Mouse (Mus musculus): Measurements from ENCODE around the gene Atpaf2. TPM values are rescaled to one million over a fixed set of nuclear protein-coding genes. Genes with fewer than 3 reads are reported as not detected.
"Not testable (repeated sequence)": the region's sequence is repeated elsewhere in the genome, so short reads cannot be mapped to it uniquely, and the experiment has no call there.

The Atpaf2 gene
- 39.9 and 40.5 TPM in 2 replicates for polyA plus RNA-seq (2014; fragmentation: Nextera tagmentation; extraction: Ambion mirVana)

DNA sequence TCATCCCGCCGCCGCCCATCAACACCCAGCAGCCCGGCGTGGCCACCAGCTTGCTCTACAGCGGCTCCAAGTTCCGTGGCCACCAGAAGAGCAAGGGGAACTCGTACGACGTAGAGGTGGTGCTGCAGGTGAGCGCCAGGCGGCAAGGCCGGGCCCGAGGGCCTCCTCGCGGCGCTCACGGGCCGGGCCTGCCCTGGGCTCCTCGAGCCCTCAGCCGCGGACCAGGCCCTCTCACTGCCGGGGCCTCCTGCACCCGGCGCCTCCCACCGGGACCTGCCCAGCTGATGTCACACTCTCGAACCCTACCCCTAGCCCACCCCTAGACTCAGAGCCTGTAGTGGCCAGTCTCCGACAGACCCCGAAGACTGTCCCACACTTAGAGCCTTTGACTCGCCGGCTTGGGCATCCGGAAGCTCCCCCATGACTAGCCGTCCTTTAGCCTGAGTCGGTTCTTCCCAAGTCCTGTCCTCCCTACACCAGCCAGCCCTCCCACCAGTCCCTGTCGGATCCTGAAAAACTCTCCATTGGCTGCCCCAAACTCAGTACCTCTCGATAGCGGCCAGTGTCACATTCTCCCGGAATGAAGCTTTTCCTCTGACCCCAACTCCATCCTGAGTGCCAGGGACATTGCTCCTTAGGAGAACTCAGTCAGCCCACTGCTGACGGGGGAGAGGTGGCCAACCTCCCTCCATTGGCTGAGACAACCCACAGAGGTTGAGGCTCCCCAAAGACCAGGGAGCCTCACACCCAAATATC lies at the start of gene Atpaf2:
Atpaf2 (minus strand) TSS at position 741 of the 756 bp plus-strand sequence.
- H3K9me3 ChIP-seq (ENCODE audit: control insufficient read depth, low read length), result no peaks in the 10 kb centered on the region
- 1% methylated on average over 37 of the region's 39 CpGs for WGBS
- peak within 1 kb of the TSS; percentile 50 for H3K27ac ChIP-seq (ENCODE audit: low read depth, low read length)
- H3K9ac ChIP-seq (ENCODE audit: low read length), result peak within 1 kb of the TSS; percentile 80
- H3K27me3 ChIP-seq (ENCODE audit: control insufficient read depth, insufficient read depth, low read length), result no peaks in the 10 kb centered on the region
- H3K4me2 ChIP-seq, result peak within 1 kb of the TSS; percentile 61
- ATAC-seq (ENCODE audit: low FRiP score), result peak; percentile 54
- H3K36me3 ChIP-seq (ENCODE audit: control insufficient read depth, insufficient read depth, low read length), result no peaks in the 10 kb centered on the region
- H3K4me1 ChIP-seq (ENCODE audit: control insufficient read depth, insufficient read depth, low read length), result peaks cover 14% of the 10 kb centered on the region
- peak; percentile 95 for DNase-seq (ENCODE audit: low spot score, missing footprints)
- H3K4me3 ChIP-seq (ENCODE audit: low read depth, low read length), result peak within 1 kb of the TSS; percentile 56

DNA sequence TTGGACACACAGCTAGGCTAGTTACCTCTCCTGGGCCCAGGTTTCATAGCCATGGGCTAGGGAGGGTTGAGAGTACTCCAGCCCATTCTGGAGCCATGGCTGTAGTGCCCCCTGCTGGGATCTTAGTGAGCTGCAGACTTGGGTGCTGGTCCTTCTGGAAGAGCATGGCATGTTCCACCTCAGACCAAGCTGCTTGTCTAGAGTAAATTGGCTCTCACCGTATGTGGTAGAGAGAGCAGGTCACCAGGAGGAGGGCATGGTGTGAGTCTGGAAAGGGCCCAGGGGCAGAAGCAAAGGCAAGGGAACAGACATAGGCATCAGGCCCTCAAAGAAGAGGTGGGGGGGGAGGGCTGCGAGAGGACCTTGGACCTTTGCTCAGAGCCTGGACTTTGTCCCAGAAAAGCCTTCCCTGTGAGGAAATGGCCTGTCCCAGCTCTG lies 47.7 kb upstream of the Atpaf2 start:
- H3K27ac ChIP-seq (ENCODE audit: low read depth, low read length), result no peak overlapping the region
- no peak overlapping the region for H3K4me2 ChIP-seq
- no peaks in the 10 kb centered on the region for H3K27me3 ChIP-seq (ENCODE audit: control insufficient read depth, insufficient read depth, low read length)
- H3K4me3 ChIP-seq (ENCODE audit: low read depth, low read length), result no peak overlapping the region
- no peaks in the 10 kb centered on the region for H3K4me1 ChIP-seq (ENCODE audit: control insufficient read depth, insufficient read depth, low read length)
- peaks cover 16% of the 10 kb centered on the region for H3K36me3 ChIP-seq (ENCODE audit: control insufficient read depth, insufficient read depth, low read length)
- H3K9me3 ChIP-seq (ENCODE audit: control insufficient read depth, low read length), result no peaks in the 10 kb centered on the region
- ATAC-seq (ENCODE audit: low FRiP score) (no peak), DNase-seq (ENCODE audit: low spot score, missing footprints) (no peak)
- H3K9ac ChIP-seq (ENCODE audit: low read length), result no peak overlapping the region
- WGBS, result 94% methylated on average over 2 of the region's 2 CpGs

DNA sequence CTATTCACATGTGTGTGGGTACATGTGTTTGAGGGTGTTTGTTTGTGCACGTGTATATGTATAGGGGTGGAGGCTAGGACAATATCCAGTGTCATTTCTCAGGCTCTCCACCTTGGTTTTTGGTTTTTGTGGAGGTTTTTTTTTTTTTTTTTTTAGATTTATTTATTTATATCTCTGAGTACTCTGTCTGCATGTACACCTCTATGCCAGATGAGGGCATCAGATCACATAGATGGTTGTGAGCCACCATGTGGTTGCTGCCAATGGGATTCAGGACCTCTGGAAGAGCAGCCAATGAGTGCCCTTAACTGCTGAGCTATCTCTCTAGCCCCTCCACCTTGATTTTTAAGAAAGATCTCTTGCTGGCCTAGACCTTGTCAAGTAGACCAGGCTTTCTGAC lies 39.7 kb upstream of the Atpaf2 start:
- Histone ChIP-seq H3K27ac (ENCODE audit: low read depth, low read length) (no peak overlapping the region), H3K9ac (ENCODE audit: low read length) (no peak overlapping the region), H3K27me3 (ENCODE audit: control insufficient read depth, insufficient read depth, low read length) (no peaks in the 10 kb centered on the region), H3K4me1 (ENCODE audit: control insufficient read depth, insufficient read depth, low read length) (peaks cover 5% of the 10 kb centered on the region), H3K4me2 (no peak overlapping the region), H3K9me3 (ENCODE audit: control insufficient read depth, low read length) (no peaks in the 10 kb centered on the region), H3K4me3 (ENCODE audit: low read depth, low read length) (no peak overlapping the region), H3K36me3 (ENCODE audit: control insufficient read depth, insufficient read depth, low read length) (peaks cover 25% of the 10 kb centered on the region)
- ATAC-seq (ENCODE audit: low FRiP score), result no peak
- no peak for DNase-seq (ENCODE audit: low spot score, missing footprints)
- 87% methylated on average over 1 of the region's 1 CpGs for WGBS

DNA sequence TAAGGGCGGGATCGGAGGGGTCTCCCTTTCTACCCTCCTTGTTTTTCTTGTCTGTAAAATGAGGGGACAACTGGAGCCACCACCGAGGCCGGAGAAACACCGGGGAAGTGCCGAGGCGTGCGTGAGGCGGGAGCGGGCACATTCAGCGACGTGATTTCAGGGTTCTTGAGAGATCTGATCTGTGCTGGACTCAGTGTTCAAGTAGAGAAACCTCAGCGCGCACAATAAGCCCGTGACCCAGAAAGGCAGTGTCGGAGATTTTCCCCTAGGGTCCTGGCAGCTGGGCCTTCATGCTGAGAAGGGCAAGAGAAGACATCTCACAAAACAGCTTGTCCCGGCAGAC lies 36.5 kb upstream of the Atpaf2 start:
- ATAC-seq (ENCODE audit: low FRiP score), result peak; percentile 46
- Histone ChIP-seq H3K27me3 (ENCODE audit: control insufficient read depth, insufficient read depth, low read length) (no peaks in the 10 kb centered on the region), H3K4me1 (ENCODE audit: control insufficient read depth, insufficient read depth, low read length) (peaks cover 5% of the 10 kb centered on the region), H3K4me3 (ENCODE audit: low read depth, low read length) (peak overlapping the region; percentile 73), H3K9me3 (ENCODE audit: control insufficient read depth, low read length) (no peaks in the 10 kb centered on the region), H3K27ac (ENCODE audit: low read depth, low read length) (no peak overlapping the region), H3K4me2 (peak overlapping the region; percentile 56), H3K36me3 (ENCODE audit: control insufficient read depth, insufficient read depth, low read length) (peaks cover 6% of the 10 kb centered on the region), H3K9ac (ENCODE audit: low read length) (peak overlapping the region; percentile 80)
- no peak for DNase-seq (ENCODE audit: low spot score, missing footprints)
- under 1% methylated on average over 17 of the region's 17 CpGs for WGBS

DNA sequence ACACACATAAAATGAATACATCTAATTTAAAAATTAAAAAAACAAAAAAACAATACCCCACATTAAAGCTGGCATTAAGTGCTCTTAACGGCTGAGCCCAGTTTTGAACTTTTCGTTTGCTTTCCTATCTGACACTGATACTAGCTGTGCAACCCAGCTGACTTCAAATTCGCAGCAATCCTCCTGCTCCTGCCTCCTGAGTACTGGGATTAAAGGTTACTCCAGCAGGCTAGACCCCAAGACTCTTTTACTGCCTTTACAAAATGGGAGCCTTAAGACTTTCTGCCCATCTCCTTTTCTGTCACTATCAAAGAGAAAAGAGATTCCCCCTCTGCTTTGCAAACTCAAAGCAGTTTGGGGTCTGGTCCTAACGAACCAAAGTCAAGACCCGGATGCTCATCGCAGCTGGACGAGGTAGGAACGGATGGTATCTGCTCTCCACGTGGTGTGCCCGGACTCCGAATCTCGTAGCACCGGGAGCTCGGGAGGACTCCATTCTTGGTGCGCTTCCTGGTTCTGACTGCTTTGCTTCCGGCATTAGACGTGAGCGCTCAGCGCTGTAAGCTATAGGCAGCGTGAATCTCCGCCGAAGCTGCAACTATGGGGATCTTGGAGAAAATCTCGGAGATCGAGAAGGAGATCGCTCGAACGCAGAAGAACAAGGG lies 36.0 kb upstream of the Atpaf2 start, which contains the start of gene Drg2:
Drg2 (plus strand) TSS at position 512 of the 665 bp plus-strand sequence.
- H3K9me3 ChIP-seq (ENCODE audit: control insufficient read depth, low read length), result no peaks in the 10 kb centered on the region
- H3K4me1 ChIP-seq (ENCODE audit: control insufficient read depth, insufficient read depth, low read length), result peaks cover 5% of the 10 kb centered on the region
- no peaks in the 10 kb centered on the region for H3K27me3 ChIP-seq (ENCODE audit: control insufficient read depth, insufficient read depth, low read length)
- WGBS, result 5% methylated on average over 27 of the region's 27 CpGs
- peak within 1 kb of the TSS; percentile 73 for H3K4me3 ChIP-seq (ENCODE audit: low read depth, low read length)
- H3K27ac ChIP-seq (ENCODE audit: low read depth, low read length), result no peak within 1 kb of the TSS
- H3K36me3 ChIP-seq (ENCODE audit: control insufficient read depth, insufficient read depth, low read length), result peaks cover 2% of the 10 kb centered on the region; the same call in 1 of the 2 replicates
- peak within 1 kb of the TSS; percentile 56 for H3K4me2 ChIP-seq
- ATAC-seq (ENCODE audit: low FRiP score), result peak; percentile 93
- DNase-seq (ENCODE audit: low spot score, missing footprints), result peak; percentile 100
- H3K9ac ChIP-seq (ENCODE audit: low read length), result peak within 1 kb of the TSS; percentile 80

DNA sequence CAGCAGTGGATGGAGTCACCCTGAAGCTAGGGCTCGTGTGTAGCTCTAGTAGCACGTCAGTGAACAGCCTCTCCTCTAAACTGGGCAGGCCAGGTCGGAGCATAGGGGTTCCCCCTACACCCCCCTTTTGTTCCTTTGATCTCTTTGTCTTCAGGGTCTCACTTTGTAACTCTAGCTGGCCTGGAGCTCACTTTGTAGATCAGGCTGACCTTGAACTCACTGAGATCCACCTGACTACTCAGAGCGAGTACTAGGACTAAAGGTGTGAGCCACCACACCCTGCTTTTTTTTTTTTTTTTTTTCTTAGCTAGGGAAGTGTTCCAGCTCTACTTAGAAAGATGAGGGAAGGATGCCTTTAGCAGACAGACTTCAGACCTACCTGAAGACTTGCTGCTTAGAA lies 25.8 kb upstream of the Atpaf2 start:
- H3K27me3 ChIP-seq (ENCODE audit: control insufficient read depth, insufficient read depth, low read length), result no peaks in the 10 kb centered on the region
- H3K4me2 ChIP-seq, result no peak overlapping the region
- H3K9me3 ChIP-seq (ENCODE audit: control insufficient read depth, low read length), result no peaks in the 10 kb centered on the region
- H3K4me3 ChIP-seq (ENCODE audit: low read depth, low read length), result no peak overlapping the region
- H3K27ac ChIP-seq (ENCODE audit: low read depth, low read length), result no peak overlapping the region
- H3K4me1 ChIP-seq (ENCODE audit: control insufficient read depth, insufficient read depth, low read length), result no peaks in the 10 kb centered on the region
- DNase-seq (ENCODE audit: low spot score, missing footprints) (no peak), ATAC-seq (ENCODE audit: low FRiP score) (no peak)
- WGBS, result 87% methylated on average over 4 of the region's 4 CpGs
- H3K36me3 ChIP-seq (ENCODE audit: control insufficient read depth, insufficient read depth, low read length), result peaks cover 10% of the 10 kb centered on the region
- H3K9ac ChIP-seq (ENCODE audit: low read length), result no peak overlapping the region

DNA sequence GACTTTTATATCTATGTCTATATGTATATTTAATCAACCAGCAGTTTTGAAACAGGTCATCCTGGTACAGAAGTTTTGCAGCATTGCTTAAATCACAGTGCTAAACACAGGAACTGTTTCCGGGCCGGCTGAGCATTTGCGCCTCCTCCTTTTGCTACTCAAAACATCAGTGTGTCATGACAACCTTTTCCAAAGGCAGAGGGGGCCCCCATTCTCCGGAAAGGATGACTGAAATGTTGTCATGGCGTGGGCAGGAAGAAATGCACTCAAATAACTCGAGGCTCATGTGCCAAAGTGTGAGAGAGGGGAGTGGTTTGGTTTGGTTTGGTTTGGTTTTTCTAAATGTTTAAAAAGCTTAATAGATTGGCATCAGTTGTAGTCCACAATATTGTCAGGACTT lies 24.6 kb upstream of the Atpaf2 start:
- no peak overlapping the region for H3K4me2 ChIP-seq
- DNase-seq (ENCODE audit: low spot score, missing footprints), result no peak
- H3K4me3 ChIP-seq (ENCODE audit: low read depth, low read length), result no peak overlapping the region
- no peaks in the 10 kb centered on the region for H3K4me1 ChIP-seq (ENCODE audit: control insufficient read depth, insufficient read depth, low read length)
- no peak overlapping the region for H3K27ac ChIP-seq (ENCODE audit: low read depth, low read length)
- ATAC-seq (ENCODE audit: low FRiP score), result no peak
- H3K9ac ChIP-seq (ENCODE audit: low read length), result no peak overlapping the region
- H3K27me3 ChIP-seq (ENCODE audit: control insufficient read depth, insufficient read depth, low read length), result no peaks in the 10 kb centered on the region
- H3K9me3 ChIP-seq (ENCODE audit: control insufficient read depth, low read length), result no peaks in the 10 kb centered on the region
- 89% methylated on average over 6 of the region's 6 CpGs for WGBS
- peaks cover 10% of the 10 kb centered on the region for H3K36me3 ChIP-seq (ENCODE audit: control insufficient read depth, insufficient read depth, low read length)

DNA sequence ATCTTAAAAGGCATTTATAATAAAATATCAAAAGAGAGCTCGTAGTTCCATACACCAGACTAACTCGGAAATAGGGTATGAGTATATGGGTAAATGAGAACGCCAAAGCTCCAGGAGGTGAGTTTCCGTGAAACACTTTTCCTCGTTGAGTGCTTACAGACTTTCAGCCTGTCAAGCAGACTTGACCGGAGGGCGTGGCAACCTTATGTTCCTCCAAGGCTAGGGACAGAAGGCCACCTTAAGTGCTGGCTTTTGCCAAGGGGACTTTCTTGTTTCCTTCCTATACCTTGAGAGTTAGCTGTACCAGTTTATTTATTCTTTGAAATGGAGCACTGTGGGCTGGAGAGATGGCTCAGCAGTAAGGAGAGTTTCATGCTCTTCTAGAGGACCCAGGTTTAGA lies 21.9 kb upstream of the Atpaf2 start:
- Histone ChIP-seq H3K9ac (ENCODE audit: low read length) (no peak overlapping the region), H3K36me3 (ENCODE audit: control insufficient read depth, insufficient read depth, low read length) (peaks cover 10% of the 10 kb centered on the region), H3K4me1 (ENCODE audit: control insufficient read depth, insufficient read depth, low read length) (no peaks in the 10 kb centered on the region), H3K9me3 (ENCODE audit: control insufficient read depth, low read length) (no peaks in the 10 kb centered on the region), H3K4me3 (ENCODE audit: low read depth, low read length) (no peak overlapping the region), H3K27ac (ENCODE audit: low read depth, low read length) (no peak overlapping the region), H3K27me3 (ENCODE audit: control insufficient read depth, insufficient read depth, low read length) (no peaks in the 10 kb centered on the region), H3K4me2 (no peak overlapping the region)
- 54% methylated on average over 7 of the region's 7 CpGs for WGBS
- DNase-seq (ENCODE audit: low spot score, missing footprints) (no peak), ATAC-seq (ENCODE audit: low FRiP score) (no peak)

DNA sequence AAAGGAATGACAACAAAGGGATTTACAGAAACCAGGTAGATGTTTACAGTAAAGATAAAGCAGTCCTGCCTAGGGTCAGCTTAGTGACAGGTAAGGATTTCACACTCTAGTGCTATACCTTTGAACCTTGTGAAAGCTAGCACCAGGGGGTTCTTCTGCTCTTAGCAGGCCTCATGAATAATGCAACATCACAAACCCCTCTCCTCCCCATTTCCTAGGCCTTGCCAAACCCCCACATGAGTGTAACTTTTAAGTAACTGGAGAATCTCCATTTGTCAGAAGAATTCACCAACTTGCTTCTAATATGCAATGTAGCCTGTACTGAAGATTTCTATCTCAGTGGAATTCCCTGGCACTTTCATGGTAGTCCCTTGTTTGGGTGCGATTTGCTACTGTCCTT lies 21.4 kb upstream of the Atpaf2 start:
- not testable (repeated sequence) for H3K4me1 ChIP-seq (ENCODE audit: control insufficient read depth, insufficient read depth, low read length); H3K4me3 ChIP-seq (ENCODE audit: low read depth, low read length); H3K27me3 ChIP-seq (ENCODE audit: control insufficient read depth, insufficient read depth, low read length); H3K9me3 ChIP-seq (ENCODE audit: control insufficient read depth, low read length); DNase-seq (ENCODE audit: low spot score, missing footprints); H3K4me2 ChIP-seq; ATAC-seq (ENCODE audit: low FRiP score); H3K9ac ChIP-seq (ENCODE audit: low read length); H3K27ac ChIP-seq (ENCODE audit: low read depth, low read length); H3K36me3 ChIP-seq (ENCODE audit: control insufficient read depth, insufficient read depth, low read length)
- 26% methylated on average over 1 of the region's 1 CpGs for WGBS
